Mouse (Mus musculus): ENCODE measurements around the gene Ube2a. TPM values are rescaled to one million over a fixed set of nuclear protein-coding genes. Genes with fewer than 3 reads are reported as not detected.
A peak's percentile ranks its signal among the peaks of the same experiment; 100 is the strongest.
"Not testable (repeated sequence)": the region's sequence is repeated elsewhere in the genome, so short reads cannot be mapped to it uniquely, and the experiment has no call there.

Ube2a gene
- total RNA-seq, 2 experiments from 2014 or later: 74.7 to 76.4 TPM

- peak in 1 of 2 experiments; percentile 19 for DNase-seq
- intact Hi-C loops (cut with DNase I): no loop called here
These were observed 11.0 kb downstream of the Ube2a start for GRCm38 (mm10) chrX:36884719-36885118.

GRCm38 (mm10) chrX:36898931-36899330 lies 25.2 kb downstream of the Ube2a start:
- DNase-seq; intact Hi-C loops (cut with DNase I): not testable (repeated sequence)

GRCm38 (mm10) chrX:36901655-36902054 lies 28.0 kb downstream of the Ube2a start:
- intact Hi-C loops (cut with DNase I): loop anchor here (2.0 kb wide), 1 partner anchor 27 kb away; the partner anchor contains the start of gene C330007P06Rik
- DNase-seq: no peak

- peak; percentile 22 to 32 for DNase-seq
- intact Hi-C loops (cut with DNase I): loop anchor here (2.0 kb wide), 1 partner anchor 28 kb away; the partner anchor contains the start of gene C330007P06Rik
These were observed 28.8 kb downstream of the Ube2a start, which contains the start of gene Nkrf for GRCm38 (mm10) chrX:36902321-36903114. Gene Nkrf, minus strand, starts transcription at chrX:36902899.

- peak; percentile 94 for DNase-seq
- intact Hi-C loops (cut with DNase I): loop anchor here (2.0 kb wide), 1 partner anchor 28 kb away; the partner anchor contains the start of gene C330007P06Rik
These were observed 29.5 kb downstream of the Ube2a start for GRCm38 (mm10) chrX:36903115-36903768.

GRCm38 (mm10) chrX:36906539-36906938 lies 32.8 kb downstream of the Ube2a start:
- no peak for DNase-seq
- intact Hi-C loops (cut with DNase I): loop anchor here (2.0 kb wide), 1 partner anchor 70 kb away; no protein-coding TSS in a partner anchor

- DNase-seq: peak; percentile 41 to 68
These were observed 37.6 kb downstream of the Ube2a start for GRCm38 (mm10) chrX:36911343-36911742.

GRCm38 (mm10) chrX:36917749-36918148 lies 44.0 kb downstream of the Ube2a start:
- DNase-seq: no peak
- intact Hi-C loops (cut with DNase I): no loop called here

More at GRCm38 (mm10) chrX:36911343-36911742, 37.6 kb downstream of the Ube2a start:
- intact Hi-C loops (cut with DNase I): loop anchor here (5.0 kb wide), 1 partner anchor 111 kb away; no protein-coding TSS in a partner anchor

DNA sequence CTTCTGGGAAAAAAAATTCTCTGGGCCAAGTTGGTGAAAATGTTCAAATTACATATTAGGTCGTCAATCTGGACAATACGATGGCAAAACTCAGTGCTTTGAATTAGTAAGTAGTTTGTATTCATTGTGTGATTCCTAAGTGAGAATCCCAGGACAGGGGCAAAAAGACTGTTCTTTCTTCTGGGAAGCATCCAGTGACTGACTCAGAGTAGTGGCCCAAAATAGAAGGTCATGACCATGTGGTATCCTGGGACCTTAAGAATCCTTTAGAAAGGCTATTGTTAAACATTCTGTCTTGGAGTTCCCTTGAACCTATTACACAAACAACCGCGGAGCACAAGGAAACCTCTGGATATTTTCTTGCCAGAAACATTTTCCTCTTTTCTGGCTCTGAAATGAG lies 47.6 kb downstream of the Ube2a start:
- no peak for DNase-seq
- intact Hi-C loops (cut with DNase I): no loop called here

- no peak for DNase-seq
- intact Hi-C loops (cut with DNase I): no loop called here
These were observed 55.1 kb downstream of the Ube2a start for GRCm38 (mm10) chrX:36928791-36929190.

DNA sequence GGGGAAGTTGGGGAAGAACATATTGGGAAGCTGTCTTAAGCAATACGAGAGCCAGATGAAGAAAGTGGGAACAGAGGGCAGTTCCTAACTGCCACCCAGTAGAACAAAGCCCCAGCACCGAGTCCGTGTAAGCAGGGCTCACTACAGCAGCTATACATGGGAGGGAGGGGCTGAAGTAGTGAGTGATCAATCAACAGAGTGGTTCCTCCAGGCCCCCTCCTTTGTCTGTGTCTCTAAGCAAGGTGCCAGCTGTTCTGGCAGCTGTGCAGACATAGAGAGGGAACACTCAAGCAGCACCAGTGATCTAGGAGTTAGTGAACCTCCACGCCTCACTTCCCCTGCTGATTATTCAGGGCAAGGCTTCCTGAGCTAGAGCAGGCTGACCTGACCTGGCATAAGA lies 56.0 kb downstream of the Ube2a start:
- intact Hi-C loops (cut with DNase I): loop anchor here (2.0 to 5.0 kb wide), 2 partner anchors 58 to 93 kb away; no protein-coding TSS in a partner anchor
- DNase-seq: no peak

DNA sequence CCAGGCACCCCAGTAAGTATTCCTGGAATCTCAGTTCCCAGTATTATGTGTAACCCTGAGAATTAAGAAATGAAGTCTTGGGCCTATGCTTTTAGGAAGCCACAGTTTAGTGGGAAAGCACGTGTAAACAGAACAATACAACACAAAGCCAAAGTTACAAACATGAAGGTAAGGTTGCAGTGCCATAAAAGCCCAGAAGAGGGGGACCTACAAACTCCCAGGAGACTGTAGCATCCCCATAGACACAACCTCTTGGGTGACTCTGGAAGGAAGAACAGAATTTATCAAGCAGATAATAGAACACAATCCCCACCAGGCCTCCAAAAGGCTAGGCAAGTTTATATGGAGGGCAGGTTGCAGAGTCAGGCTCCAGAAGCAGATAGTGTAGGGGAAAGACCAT lies 56.9 kb downstream of the Ube2a start:
- intact Hi-C loops (cut with DNase I): loop anchor here (2.0 to 5.0 kb wide), 2 partner anchors 57 to 92 kb away; no protein-coding TSS in a partner anchor

More for the DNA sequence above, 56.9 kb downstream of the Ube2a start:
- DNase-seq: peak in 1 of 2 experiments; percentile 26

Other genes starting within 250 kb of the Ube2a start
- gene Akap17b, start 228.5 kb upstream of the Ube2a start, total RNA-seq (2021): 1 to 10 TPM; 1.8 to 2.5 TPM
- gene Slc25a43, start 130.2 kb upstream of the Ube2a start, total RNA-seq (2021): under 1 TPM; 0.30 to 0.60 TPM
- 100 to 1,000 TPM; 708 to 807 TPM for gene Slc25a5, start 78.2 kb upstream of the Ube2a start, total RNA-seq (2021)
- gene C330007P06Rik, start 211 bp downstream of the Ube2a start, total RNA-seq (2021): 10 to 100 TPM; 19.2 to 22.3 TPM
- gene Nkrf, start 29.0 kb downstream of the Ube2a start, total RNA-seq (2021): 1 to 10 TPM; 3.2 to 3.9 TPM
- 10 to 100 TPM; 23.2 to 25.0 TPM for gene Sept6, start 117.9 kb downstream of the Ube2a start, total RNA-seq (2021)
- not detected for gene Sowahd, start 174.9 kb downstream of the Ube2a start, total RNA-seq (2021)
- gene Rpl39, start 211.5 kb downstream of the Ube2a start, total RNA-seq (2021): 100 to 1,000 TPM; 487 to 510 TPM
- 1 to 10 TPM; 8.2 to 9.1 TPM for gene Upf3b, start 236.4 kb downstream of the Ube2a start, total RNA-seq (2021)